Mouse (Mus musculus): ENCODE data around the gene 6030468B19Rik. TPM values are rescaled to one million over a fixed set of nuclear protein-coding genes. Genes with fewer than 3 reads are reported as not detected.
A peak's percentile ranks its signal among the peaks of the same experiment; 100 is the strongest.

Gene 6030468B19Rik
- polyA plus RNA-seq, 1 experiment: 16.7 TPM

DNA sequence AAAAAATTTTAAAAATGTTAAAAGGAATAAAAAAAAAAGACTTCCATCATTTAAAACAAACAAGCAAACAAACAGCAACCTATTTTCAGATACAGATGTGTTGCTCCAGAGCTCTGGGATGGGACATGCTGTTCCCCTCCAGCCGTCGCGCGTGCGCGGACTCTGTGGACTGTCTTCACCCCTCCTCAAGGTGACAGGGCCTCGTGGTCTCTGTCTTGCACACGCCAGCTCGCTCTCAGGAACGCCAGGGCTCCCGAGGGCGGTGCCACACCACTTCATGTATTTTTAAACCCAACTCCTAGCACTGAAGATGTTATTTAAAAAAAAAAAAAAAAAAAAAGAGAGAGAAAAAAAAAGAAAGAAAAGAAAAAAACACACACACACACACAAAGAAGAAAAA is 35.2 kb upstream of the 6030468B19Rik start:
- WGBS: 80% methylated on average over 12 of the region's 12 CpGs
- Histone ChIP-seq H3K4me1 (ENCODE audit: control insufficient read depth, insufficient read depth, low read length) (peaks cover 1% of the 10 kb centered on the region; the same call in 1 of the 2 replicates), H3K27ac (ENCODE audit: control insufficient read depth, insufficient read depth, low read depth, low read length, poor library complexity) (no peak overlapping the region), H3K4me3 (replicated peaks; ENCODE audit: control insufficient read depth, low read depth, low read length) (no peak overlapping the region)
- TF ChIP-seq CTCF (IDR thresholded peaks at IDR 0.05; ENCODE audit: control insufficient read depth, insufficient read depth, low read length) (no peak), POLR2A (IDR thresholded peaks at IDR 0.05; ENCODE audit: borderline replicate concordance, control insufficient read depth, low read depth, low read length) (no peak)

DNA sequence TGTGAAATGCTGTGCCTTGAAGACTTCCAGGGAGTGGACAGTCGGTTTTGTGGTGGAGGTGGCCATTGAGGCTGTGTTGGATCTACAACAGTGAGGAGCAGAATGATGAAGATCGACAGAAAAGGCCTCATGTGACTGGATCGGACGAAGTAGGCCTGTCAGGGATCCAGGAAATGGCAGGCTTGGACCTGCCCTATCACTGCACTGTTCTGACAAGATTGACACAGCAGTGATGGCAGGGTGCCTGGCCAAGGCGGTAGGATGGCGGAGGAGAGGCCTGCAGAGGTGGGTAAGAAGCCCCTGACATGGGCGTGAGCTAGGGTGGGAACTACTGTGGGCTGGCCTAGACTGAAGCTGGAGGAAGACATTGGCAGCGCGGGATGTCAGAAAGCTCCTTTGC is 33.1 kb upstream of the 6030468B19Rik start:
- 90% methylated on average over 9 of the region's 9 CpGs for WGBS
- H3K4me1 ChIP-seq (ENCODE audit: control insufficient read depth, insufficient read depth, low read length): peaks cover 4% of the 10 kb centered on the region; the same call in 1 of the 2 replicates
- no peak for TF ChIP-seq POLR2A (IDR thresholded peaks at IDR 0.05; ENCODE audit: borderline replicate concordance, control insufficient read depth, low read depth, low read length)
- TF ChIP-seq CTCF (IDR thresholded peaks at IDR 0.05; ENCODE audit: control insufficient read depth, insufficient read depth, low read length): no peak

DNA sequence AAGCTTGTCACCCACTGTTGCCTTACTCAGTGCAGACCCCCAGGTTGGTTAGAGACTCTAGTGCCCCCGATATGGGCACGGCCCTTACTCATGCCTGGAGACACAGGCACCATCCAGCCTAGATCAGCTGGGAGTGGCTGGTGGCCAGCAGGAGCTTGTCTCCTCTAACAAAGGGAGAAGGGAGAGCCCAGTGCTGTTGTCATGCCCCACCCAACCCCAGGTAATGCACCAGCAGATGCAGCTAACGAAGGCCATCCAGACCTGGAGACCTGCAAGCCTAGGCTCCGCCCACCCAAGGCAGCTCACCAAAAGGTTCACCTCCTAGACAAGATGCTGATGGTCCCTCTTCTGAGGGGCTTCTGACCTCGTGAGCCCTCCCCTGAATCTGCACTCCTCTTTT is 32.1 kb upstream of the 6030468B19Rik start:
- H3K4me1 ChIP-seq (ENCODE audit: control insufficient read depth, insufficient read depth, low read length): peaks cover 4% of the 10 kb centered on the region; the same call in 1 of the 2 replicates
- H3K27ac ChIP-seq (ENCODE audit: control insufficient read depth, insufficient read depth, low read depth, low read length, poor library complexity): no peak overlapping the region
- no peak for TF ChIP-seq POLR2A (IDR thresholded peaks at IDR 0.05; ENCODE audit: borderline replicate concordance, control insufficient read depth, low read depth, low read length)
- no peak for TF ChIP-seq CTCF (IDR thresholded peaks at IDR 0.05; ENCODE audit: control insufficient read depth, insufficient read depth, low read length)
- no peak overlapping the region for H3K4me3 ChIP-seq (replicated peaks; ENCODE audit: control insufficient read depth, low read depth, low read length)
- WGBS: 90% methylated on average over 5 of the region's 5 CpGs

More for the DNA sequence above, 33.1 kb upstream of the 6030468B19Rik start:
- Histone ChIP-seq H3K4me3 (replicated peaks; ENCODE audit: control insufficient read depth, low read depth, low read length) (no peak overlapping the region), H3K27ac (ENCODE audit: control insufficient read depth, insufficient read depth, low read depth, low read length, poor library complexity) (peak overlapping the region; percentile 66; the same call in 1 of the 2 replicates)

DNA sequence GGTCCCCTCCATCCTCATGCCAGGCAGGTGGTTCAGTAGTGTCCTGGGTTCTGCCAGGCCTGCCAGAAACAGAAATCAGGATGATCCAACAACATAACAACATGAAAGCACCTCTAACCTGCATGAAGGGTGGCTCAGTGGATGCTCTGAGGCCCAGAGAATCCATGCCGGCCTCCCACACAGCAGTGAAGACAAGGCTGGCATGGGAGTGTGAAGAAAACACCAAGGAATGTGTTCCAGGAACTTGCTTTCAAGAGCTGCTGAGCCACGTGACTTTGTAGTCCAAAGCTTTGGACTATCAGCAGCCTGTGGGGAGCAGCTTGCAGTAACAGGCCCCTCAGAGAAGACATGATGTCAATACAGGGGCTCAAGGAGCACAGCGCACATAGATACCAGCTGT is 31.2 kb upstream of the 6030468B19Rik start:
- peaks cover 4% of the 10 kb centered on the region; the same call in 1 of the 2 replicates for H3K4me1 ChIP-seq (ENCODE audit: control insufficient read depth, insufficient read depth, low read length)
- H3K27ac ChIP-seq (ENCODE audit: control insufficient read depth, insufficient read depth, low read depth, low read length, poor library complexity): no peak overlapping the region
- H3K4me3 ChIP-seq (replicated peaks; ENCODE audit: control insufficient read depth, low read depth, low read length): no peak overlapping the region
- 86% methylated on average over 3 of the region's 3 CpGs for WGBS
- TF ChIP-seq POLR2A (IDR thresholded peaks at IDR 0.05; ENCODE audit: borderline replicate concordance, control insufficient read depth, low read depth, low read length) (no peak), CTCF (IDR thresholded peaks at IDR 0.05; ENCODE audit: control insufficient read depth, insufficient read depth, low read length) (no peak)

DNA sequence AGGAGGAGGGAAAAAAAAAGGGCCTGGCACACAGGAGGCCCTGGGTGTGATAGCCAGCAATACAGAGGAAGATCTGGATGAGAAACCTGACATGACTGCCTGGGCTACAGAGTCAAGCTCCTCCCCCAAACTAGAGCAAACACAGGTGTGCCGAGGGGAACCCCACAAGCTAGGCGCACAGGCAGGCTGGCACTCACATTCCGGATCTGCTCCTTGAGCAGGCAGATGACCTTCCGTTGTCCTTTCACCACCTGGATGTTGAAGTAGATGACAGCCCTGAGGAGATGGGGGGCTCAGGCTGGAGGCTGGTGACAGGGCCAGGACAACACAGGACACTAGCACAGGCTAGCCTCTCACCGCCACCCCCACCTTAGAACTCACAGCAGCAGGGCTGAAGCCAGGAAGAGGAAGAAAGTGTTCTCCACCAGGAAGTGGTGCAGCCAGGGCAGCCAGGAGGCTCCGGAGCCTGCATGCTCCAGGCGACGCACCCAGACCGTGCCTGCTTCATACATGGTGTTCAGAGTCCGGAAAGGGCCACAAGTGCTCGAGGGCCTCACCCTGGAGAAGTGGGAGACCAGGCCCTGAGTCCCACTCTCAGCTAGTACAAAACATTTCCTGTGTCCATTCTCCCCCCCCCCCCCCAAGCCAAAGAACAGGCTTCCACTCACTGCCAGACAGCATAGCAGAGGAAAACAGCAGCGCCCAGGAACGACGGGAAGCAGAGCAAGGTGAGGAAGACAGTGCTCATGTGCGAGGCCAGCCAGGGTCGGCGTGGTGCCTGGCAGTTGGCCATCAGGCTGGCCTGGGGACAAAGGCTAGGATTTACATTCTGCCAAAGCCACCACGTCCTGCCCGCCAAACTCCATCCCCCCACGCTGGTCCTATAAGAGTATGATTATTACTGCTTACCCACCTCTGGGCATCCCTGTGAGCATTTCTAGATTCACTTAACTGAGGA is 28.5 kb upstream of the 6030468B19Rik start:
- no peak overlapping the region for H3K4me3 ChIP-seq (replicated peaks; ENCODE audit: control insufficient read depth, low read depth, low read length)
- peaks cover 8% of the 10 kb centered on the region for H3K4me1 ChIP-seq (ENCODE audit: control insufficient read depth, insufficient read depth, low read length)
- H3K27ac ChIP-seq (ENCODE audit: control insufficient read depth, insufficient read depth, low read depth, low read length, poor library complexity): peak overlapping the region; percentile 22; the same call in 1 of the 2 replicates
- no peak for TF ChIP-seq POLR2A (IDR thresholded peaks at IDR 0.05; ENCODE audit: borderline replicate concordance, control insufficient read depth, low read depth, low read length)
- TF ChIP-seq CTCF (IDR thresholded peaks at IDR 0.05; ENCODE audit: control insufficient read depth, insufficient read depth, low read length): no peak
- 80% methylated on average over 20 of the region's 20 CpGs for WGBS

DNA sequence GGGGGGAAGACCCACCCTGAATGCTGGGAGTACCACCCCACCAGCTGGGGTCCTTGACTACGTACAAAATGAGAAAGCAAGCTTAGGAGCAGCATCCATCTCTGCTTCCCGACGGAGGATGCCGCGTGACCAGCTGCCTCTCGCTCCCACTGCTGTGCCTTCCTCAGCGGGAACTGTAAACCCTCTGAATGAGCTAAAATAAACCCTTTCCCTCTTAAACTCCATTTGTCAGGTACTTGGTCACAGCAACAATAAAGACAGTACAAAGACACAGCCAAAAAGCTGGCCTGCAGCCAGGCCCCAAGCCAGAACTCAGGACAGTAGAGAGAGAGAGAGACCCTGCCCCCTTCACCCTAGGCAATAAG is 27.8 kb upstream of the 6030468B19Rik start:
- Histone ChIP-seq H3K4me3 (replicated peaks; ENCODE audit: control insufficient read depth, low read depth, low read length) (no peak overlapping the region), H3K27ac (ENCODE audit: control insufficient read depth, insufficient read depth, low read depth, low read length, poor library complexity) (no peak overlapping the region), H3K4me1 (ENCODE audit: control insufficient read depth, insufficient read depth, low read length) (peaks cover 10% of the 10 kb centered on the region)
- WGBS: 94% methylated on average over 7 of the region's 7 CpGs
- no peak for TF ChIP-seq POLR2A (IDR thresholded peaks at IDR 0.05; ENCODE audit: borderline replicate concordance, control insufficient read depth, low read depth, low read length)
- TF ChIP-seq CTCF (IDR thresholded peaks at IDR 0.05; ENCODE audit: control insufficient read depth, insufficient read depth, low read length): no peak

DNA sequence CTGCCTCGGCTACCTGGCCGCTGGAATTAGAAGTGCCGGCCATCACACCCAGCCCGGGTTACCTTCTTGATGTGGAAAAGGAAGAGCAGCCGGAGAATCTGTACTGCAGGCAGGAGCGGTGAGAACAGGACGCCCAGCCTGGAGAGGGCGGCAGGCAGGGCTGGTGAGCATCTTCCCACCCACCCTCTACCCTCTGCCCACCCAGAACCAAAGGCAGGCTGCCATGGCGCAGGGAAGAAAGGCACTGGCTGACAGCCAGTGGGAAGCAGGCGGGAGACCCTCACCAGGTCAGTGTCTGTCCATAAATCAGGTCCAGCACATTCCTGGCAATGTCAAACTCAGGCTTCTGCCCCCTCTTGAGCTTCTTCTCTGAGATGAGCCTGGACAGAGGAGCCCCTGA is 27.1 kb upstream of the 6030468B19Rik start:
- no peak for TF ChIP-seq CTCF (IDR thresholded peaks at IDR 0.05; ENCODE audit: control insufficient read depth, insufficient read depth, low read length)
- TF ChIP-seq POLR2A (IDR thresholded peaks at IDR 0.05; ENCODE audit: borderline replicate concordance, control insufficient read depth, low read depth, low read length): no peak
- H3K4me1 ChIP-seq (ENCODE audit: control insufficient read depth, insufficient read depth, low read length): peaks cover 10% of the 10 kb centered on the region
- no peak overlapping the region for H3K27ac ChIP-seq (ENCODE audit: control insufficient read depth, insufficient read depth, low read depth, low read length, poor library complexity)
- H3K4me3 ChIP-seq (replicated peaks; ENCODE audit: control insufficient read depth, low read depth, low read length): no peak overlapping the region
- 97% methylated on average over 10 of the region's 10 CpGs for WGBS

DNA sequence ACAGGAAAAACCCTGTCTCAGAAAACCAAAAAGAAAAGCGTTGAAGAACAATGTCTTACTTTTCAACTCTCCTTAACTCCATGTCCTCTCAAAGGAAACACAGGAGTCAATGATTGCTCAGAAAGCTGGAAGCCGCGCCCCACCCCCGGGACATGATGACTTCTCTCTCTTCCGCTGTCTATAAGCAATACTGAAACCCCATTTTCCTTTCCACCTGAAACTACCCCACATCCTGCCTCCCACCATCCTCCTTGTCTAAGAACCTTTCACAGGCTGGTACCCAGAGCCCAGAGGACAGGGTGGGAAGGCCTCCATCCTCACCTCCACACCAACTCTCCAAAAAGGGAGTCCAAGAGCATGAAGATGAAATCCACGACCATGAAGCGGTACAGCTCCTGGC is 25.1 kb upstream of the 6030468B19Rik start:
- 88% methylated on average over 7 of the region's 7 CpGs for WGBS

More for the DNA sequence above, 25.1 kb upstream of the 6030468B19Rik start:
- Histone ChIP-seq H3K27ac (ENCODE audit: control insufficient read depth, insufficient read depth, low read depth, low read length, poor library complexity) (no peak overlapping the region), H3K4me1 (ENCODE audit: control insufficient read depth, insufficient read depth, low read length) (peaks cover 14% of the 10 kb centered on the region), H3K4me3 (replicated peaks; ENCODE audit: control insufficient read depth, low read depth, low read length) (no peak overlapping the region)
- TF ChIP-seq CTCF (IDR thresholded peaks at IDR 0.05; ENCODE audit: control insufficient read depth, insufficient read depth, low read length) (no peak), POLR2A (IDR thresholded peaks at IDR 0.05; ENCODE audit: borderline replicate concordance, control insufficient read depth, low read depth, low read length) (no peak)
